Mouse (Mus musculus) cerebellum, adult 2 months (tissue): ENCODE measurements around the gene Atp1a4.

Experiments used
- CTCF ChIP-seq: fragments of 200-500 bp; IDR thresholded peaks from 2 replicates; pipeline ENCODE4 v1.5.1; 2011; ENCODE audit warnings: low read depth, mild to moderate bottlenecking, control low read depth, low read length, moderate library complexity, borderline replicate concordance; ENCODE audit not compliant: insufficient read depth
- POLR2A ChIP-seq: fragments of 200-500 bp; IDR thresholded peaks from 2 replicates; pipeline ENCODE4 v1.6.1; 2011; ENCODE audit warnings: low read length, control low read depth, borderline replicate concordance; ENCODE audit not compliant: insufficient read depth

- TF ChIP-seq CTCF (no peak), POLR2A (no peak)
These were observed at the start of gene Atp1a4 for GRCm38 (mm10) chr1:172258314-172258713.
